Mouse (Mus musculus): ENCODE results near the gene Csrnp3.

DNA sequence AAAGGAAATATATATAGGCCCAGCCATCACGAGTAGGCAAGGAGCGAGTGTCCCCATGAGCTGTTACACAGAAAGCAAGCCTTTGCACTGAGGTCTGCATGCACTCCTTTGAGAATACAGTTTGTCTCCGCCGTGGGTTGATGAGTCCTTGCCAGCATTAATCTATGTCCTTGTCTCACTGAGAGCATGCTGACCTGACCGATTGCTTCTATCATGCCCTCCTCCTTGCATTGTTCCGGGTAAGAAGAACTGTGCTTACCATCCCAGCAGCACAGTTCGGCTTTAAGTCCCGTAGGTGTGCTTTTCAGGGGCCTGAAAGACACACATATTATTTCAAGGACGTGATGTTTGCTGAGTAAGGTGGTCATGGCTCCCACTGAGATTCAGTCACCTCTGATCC is 173.1 kb downstream of the Csrnp3 start:
- TF ChIP-seq EP300 (IDR thresholded peaks at IDR 0.05; ENCODE audit: insufficient read depth, low read depth, low read length) (no peak), POLR2A (IDR thresholded peaks at IDR 0.05; ENCODE audit: insufficient read depth, low read depth, low read length) (no peak), CTCF (IDR thresholded peaks at IDR 0.05) (no peak)
